Mouse (Mus musculus): ENCODE measurements around the gene Galntl6.

Galntl6 gene

GRCm38 (mm10) chr8:57959136-57959535, 953.3 kb downstream of the Galntl6 start:
- DNase-seq = peak; percentile 15

DNA sequence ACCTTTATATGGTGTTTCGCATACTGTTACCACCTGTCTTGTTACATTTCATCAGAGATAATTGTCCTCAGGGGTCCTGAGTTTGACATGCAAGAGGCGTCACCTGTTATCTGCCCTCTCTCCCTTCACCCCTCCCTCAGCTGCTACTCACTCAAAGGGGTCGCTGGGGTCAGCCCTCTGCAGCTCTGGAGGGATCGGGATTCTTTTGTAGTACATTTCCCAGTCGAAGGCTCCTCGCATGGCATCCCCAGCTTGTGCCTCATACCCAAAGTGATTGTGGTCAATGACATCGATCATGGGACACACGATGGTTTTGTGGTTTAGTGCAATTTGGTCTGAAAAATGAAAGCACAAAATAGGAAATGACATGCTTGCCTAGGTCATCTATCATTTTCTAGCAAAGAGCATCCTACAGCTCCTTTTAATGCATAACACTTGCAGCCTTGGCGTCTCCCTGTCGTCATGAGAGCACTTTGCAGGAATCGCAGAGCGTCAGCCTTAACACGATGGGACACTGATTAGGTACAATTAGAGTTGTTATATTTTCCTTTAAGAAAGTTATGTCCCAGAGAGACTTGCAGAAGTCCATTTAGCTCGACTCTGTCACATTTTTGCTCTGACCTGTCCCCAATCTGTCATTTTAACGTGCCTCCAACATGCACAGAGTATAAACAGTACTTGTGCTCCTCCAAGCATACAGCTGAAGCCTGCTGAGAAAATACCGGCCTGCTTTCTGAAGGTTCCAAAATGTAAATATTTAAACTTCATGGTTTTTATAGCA, 954.1 kb downstream of the Galntl6 start:
- peak; percentile 70 for DNase-seq

DNA sequence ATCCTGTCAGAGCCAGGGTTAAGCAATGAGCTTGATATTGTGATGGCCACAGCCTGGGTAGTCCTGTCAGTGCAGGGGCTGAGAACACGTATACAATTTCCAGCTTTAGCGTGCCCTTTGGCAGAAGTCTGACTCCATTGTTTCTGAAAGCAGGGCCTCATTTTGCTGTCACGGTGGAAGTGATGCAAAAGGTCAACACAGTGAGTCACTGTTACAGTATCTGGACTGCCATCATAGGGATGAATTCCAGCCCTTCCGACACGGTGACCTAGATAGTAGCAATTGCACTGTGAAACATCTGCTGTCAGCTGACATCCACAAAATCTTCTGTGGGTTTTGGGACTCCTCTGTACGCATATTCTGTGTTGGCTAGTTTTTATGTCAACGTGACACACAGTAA, 956.9 kb downstream of the Galntl6 start:
- DNase-seq = peak; percentile 16

- DNase-seq = no peak
Observed at GRCm38 (mm10) chr8:57941113-57941512, 971.3 kb downstream of the Galntl6 start.

- DNase-seq = no peak
Observed at GRCm38 (mm10) chr8:57939856-57940420, 972.5 kb downstream of the Galntl6 start.

DNA sequence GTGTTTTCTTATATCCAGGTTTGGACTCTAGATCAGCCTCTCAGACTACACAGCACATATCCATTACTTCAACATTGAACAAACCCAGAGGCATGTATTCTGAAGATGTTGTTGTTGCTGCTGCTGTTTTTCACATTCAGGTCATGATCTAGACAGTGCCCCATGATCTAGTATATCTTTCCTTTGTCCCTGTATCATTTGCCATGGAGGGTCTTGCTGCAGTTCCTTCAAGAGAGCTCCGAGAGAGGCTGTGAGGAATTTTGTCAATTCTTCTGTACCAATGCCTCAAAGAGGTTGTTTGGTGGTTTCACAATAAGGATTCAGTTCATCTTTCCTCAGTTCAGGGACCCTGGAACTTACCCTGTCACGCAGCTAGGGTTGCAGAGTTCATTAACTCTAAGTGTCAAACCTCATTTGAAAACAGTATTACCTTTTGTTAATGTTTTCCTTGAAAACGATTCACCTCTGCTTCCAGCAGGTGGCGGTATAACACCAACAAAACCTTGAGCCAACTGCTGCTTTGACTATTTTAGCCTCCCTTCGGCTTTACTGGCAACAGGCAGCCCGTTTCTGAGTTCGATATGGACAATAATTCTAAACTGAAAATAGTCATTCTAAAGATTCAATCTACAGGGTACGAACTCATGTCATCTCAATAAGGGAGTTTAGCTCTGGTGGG, 973.1 kb downstream of the Galntl6 start:
- peak; percentile 76 for DNase-seq

DNA sequence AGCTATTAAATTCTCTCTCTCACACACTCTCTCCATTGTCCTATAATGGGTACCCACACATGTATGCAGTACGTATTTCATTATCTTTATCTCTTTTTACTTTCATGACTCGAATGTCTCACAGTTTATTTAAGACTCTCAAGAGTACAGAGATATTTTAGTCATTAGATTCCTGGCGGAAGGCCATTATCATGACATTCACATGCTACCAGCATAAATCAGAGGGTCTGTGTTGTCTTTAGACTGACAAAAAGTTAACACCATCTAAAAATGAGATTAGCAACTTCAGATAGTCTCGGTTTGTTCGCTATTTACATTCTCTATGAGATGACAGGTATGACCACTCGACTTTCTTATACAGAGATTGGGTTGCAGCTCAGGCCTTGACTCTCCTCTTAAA, 985.4 kb downstream of the Galntl6 start:
- DNase-seq = no peak

DNA sequence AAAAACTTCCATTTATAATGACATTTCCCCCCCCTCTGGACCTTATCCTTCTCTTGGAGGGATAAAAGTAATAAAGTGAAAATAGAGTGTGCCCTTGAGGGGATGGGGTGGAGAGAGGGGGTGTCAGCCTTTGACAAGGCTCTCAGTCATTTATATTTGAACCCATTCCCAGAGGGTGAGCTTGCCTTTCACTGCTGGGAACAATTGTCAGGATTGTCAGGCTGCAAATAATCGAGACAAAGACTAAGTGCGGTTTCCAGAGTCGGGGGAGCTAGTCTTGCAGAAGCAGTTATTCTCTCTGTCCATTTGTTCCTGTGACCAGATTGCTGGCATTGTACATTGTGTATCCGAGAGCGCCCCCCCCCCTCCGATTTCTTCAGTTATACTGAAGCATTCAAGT, 988.9 kb downstream of the Galntl6 start:
- peak; percentile 47 for DNase-seq

- peak; percentile 64 for DNase-seq
Observed at GRCm38 (mm10) chr8:57923130-57923529, 989.3 kb downstream of the Galntl6 start.

DNA sequence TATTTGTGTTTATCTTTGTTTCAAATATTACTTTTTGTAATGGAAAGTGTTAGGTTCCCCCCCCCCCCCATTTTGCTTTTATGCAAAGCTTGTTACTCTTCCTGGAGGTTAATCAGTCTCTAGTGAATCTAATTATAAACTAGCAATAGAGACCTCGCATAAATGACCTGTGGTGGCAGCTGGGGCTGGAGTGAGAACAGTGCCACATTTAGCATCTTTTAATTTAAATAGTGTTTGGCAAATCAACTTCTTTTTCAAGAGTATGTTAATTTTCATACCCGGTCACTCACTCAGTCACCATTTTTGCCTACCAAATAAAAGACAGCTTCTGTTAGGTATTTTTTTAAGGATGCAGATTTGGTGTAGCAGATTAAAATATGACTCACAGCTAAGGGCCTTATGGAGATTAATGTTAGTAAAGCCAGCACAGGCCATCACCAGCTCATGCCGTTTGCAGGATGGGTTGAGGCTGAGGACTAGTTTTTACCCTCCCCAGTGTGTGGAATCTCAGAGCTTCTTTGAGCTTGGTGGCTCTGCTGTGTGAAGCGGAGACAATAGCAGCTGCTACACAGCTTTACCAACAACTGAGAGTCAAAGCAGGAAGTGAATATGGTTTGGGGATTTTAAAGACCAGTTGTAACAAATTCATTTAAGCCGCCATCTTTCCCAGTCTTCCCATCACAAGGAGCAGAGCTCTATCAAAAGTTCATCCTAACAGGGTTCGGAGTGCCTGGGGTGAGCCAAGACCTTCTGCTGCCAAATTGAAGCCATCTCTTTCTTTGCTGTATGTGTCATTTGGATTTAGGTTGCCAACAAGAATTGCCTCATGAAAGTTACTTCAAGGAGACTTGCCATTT, 990.0 kb downstream of the Galntl6 start:
- no peak for DNase-seq

DNA sequence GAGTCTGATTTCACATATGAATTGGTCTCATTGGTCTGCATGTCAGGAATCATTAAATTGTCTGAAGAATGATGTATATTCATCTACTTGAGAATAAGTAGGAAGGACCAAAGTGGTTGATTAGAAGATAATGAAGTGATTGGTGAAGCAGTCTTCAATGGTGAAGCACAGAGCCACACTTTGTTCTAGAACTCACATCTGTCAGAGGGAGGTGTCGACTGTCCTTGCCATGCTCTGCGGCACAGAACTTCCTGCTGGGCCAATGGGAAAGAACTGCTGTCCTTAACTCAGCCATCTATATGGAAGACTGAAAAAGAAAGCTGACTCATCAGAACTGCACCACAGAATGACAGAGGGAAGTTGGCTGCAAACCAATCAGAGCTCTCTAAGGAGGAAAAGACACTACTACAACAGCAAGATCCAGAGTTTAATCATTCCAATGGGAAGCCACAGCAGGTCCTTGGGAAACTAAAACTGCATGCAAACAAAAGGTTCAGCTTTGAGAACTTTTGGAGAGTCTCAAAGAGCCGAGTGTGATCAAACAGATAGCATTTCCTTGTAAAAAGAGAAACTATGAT, 992.0 kb downstream of the Galntl6 start:
- peak; percentile 83 for DNase-seq

DNA sequence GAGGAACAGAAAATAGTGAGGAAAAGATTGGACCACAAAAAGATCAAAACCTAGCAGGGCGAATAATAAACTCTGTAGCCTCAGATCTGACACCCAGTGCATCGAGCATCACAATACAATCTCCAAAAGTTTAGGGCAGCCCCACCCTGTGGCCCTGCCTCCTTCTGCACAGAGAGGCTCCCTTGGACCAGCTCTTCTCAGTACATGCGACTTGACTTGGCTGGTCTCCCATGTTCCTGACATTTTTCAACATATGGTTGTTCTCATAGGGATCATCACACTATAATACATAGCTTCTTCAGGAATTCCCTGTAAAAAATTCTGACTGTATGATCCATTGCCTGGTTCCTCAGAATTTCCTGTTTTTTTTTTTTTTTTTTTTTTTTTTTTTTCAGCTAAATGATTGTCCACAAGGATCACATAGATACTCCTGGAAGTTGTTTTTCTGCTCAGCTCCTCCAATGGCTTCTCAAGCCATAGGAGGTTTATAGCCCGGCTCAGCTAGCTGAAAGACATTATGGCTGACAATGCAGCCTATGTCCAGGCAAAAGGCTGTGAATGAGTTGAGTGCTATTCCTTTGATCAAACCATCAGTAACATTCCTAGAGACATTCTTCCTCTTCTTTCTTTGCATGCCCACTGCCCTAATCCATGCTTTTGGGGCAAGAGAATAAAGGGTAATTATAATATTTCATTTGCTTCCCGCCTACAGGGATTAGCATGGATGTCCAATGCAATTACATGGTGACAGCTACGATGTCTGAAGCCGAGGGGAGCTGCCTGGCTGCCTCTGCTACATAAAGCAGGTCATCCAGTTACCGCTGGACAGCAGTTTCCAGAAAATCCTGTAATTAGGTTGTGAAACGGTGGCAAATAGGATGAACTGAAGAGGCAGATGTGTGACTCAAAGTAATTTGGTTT, 993.5 kb downstream of the Galntl6 start:
- DNase-seq = peak; percentile 87

DNA sequence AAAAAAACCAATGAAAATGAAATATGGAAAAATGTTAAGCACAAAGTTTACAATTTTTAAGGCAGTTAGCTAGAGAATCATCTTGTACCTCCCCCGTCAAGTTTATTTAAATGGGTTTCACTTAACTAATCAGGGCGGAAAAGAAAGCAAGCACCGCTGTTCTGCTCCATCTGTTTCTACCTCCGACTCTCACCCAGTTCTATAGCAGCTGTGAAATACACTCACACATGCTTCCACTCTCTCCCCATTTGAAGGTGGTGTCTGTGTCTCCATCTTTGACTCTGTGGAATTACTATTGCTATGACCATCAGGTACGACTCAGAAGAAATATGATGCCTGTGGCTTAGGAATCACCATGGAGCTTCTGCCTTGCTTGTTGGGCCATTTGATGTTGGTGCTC, 1019.1 kb downstream of the Galntl6 start:
- no peak for DNase-seq

DNA sequence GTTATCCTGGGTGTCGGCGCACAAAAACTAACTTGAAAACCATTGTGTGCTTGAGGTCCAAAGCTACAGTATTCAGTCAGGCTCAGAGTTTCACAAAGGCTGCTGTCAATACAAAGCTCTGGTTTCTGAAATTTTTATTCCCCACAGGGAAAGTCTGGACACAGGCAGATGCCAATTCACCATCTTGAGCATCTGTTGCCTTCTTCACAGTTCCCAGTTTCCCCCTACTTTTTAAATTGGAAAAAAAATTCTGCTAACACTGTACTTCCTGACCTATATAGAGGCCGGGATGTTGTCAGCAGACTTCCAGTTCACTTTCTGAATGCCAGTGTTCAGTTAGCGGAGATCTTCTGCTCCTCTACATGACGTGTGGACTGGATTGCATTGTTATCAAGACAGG, 1020.3 kb downstream of the Galntl6 start:
- no peak for DNase-seq

DNA sequence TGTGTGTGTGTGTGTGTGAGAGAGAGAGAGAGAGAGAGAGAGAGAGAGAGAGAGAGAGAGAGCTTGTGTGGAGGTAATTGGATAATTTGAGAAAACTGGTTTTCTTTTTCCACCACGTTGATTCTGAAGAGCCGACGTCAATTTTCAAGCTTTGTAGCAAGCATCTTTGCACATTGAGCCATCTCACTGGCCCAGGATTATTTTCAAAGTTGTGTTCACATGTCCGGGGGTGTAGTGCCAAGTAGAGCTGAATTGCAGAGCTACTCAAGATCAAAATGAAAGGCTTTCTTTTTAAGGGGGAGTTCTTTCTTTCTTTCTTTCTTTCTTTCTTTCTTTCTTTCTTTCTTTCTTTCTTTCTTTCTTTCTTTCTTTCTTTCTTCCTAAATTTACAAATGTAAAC, 1022.3 kb downstream of the Galntl6 start:
- DNase-seq = no peak

- DNase-seq = peak; percentile 36
Observed at GRCm38 (mm10) chr8:57888831-57889230, 1023.6 kb downstream of the Galntl6 start.

DNA sequence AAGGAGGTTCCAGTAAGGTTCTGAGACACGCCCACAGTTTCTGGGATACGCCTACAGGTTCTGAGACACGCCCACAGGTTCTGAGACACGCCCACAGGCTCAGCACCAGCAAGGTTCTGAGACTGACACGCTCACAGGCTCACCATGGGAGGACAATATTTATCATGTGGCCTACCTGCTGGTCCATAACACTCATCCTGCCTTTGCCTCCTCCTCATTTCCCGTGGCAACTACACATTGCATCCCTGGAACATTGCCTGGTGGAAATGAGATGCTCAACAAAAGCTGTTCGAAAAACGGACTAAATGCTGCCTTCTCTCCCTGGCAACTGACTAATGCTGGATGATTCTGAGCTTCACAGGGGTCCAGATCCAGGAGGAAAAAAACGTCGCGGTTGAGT, 1033.0 kb downstream of the Galntl6 start:
- DNase-seq = no peak

DNA sequence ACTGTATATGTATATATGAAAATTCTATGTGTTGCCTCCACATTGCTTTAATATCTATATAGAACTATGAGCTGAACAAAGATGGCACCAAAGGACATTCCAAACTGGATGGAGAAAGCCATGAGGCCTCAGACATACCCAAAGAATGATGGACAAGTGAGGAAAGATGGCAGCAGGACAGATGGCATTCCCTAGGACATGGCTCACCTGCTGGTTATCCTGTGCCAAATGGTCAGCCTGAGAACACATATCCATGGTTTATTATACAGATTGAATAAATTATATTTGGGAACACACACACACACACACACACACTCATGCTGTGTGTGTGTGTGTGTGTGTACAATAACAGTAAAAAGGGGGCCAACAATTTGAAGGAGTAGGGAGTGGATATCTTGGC, 1063.4 kb downstream of the Galntl6 start:
- no peak for DNase-seq

DNA sequence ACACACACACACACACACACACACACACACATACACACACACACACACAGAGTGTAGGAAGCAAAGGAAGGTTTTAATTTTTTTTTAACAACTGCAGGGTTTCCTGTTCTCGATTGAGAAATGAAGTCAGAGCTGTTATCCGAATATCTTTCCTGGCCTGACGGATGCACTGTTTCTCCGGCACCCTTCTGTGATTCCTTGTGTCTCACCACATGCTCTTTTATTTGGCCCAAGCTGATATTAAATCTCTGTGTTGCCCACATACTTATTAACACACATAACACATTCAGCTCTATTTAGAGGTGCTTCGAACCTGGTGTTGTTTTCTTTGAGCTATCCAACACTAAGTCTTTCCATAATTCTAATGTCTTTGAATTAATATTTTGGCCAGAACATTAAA, 1069.0 kb downstream of the Galntl6 start:
- no peak for DNase-seq

DNA sequence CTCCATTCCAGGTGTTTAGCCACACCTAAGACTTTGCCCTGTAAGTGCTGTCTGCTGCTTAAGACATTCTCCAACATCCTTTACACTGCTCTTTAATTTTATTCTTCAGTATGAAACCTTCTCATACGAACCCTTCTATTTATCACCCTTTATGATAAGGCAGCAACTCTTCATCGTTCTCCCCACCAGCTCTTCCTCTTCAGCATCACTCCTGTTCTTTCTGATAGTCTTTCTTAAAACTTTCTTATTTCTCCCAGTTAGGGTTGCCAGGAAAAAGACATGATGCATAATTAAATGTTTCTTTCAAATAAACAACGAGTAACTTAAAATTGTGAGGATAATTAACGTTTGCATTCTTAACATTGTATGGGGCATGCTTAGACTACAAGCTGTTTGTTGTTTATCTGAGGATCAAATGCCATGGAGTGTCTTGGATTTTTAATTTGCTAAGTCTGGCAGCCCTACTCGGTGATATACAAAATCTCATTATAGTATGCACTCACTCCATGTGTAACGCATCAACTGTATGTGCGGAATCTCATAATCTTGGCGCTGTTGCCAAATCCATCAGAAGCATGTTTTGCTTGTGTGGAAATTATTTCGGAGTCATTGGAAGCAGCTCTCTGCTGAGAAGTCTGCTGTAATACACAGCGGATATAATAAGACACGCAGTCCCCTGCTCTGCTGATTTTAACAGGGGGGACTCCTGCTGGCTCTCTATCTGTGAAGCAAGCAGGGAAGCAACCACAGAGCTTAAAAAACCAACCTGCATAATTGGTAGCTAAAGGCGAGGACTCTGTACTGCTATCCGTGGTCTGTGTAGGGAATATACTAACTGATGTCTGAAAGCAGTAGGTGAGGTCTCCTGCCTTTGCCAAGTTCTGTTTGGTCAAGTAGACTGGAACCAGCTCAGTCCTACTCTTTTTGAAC, 1069.7 kb downstream of the Galntl6 start:
- no peak for DNase-seq

GRCm38 (mm10) chr8:57841446-57841845, 1071.0 kb downstream of the Galntl6 start:
- DNase-seq = no peak
